Mouse (Mus musculus): ENCODE measurements around the gene Tcirg1. TPM values are rescaled to one million over a fixed set of nuclear protein-coding genes. Genes with fewer than 3 reads are reported as not detected.

Tcirg1 gene
- total and polyA plus RNA-seq, 2 experiments from 2014 or later = 14.1 to 37.5 TPM

GRCm38 (mm10) chr19:3898952-3899351 lies 8.0 kb downstream of the Tcirg1 start:
- Histone ChIP-seq H3K9ac (replicated peaks; ENCODE audit: low read length, poor library complexity, severe bottlenecking) (no peak overlapping the region), H3K9me3 (ENCODE audit: low read length) (no peaks in the 10 kb centered on the region), H3K4me1 (ENCODE audit: insufficient read depth, low read length) (no peaks in the 10 kb centered on the region), H3K27ac (ENCODE audit: low read depth, low read length) (no peak overlapping the region), H3K27me3 (ENCODE audit: insufficient read depth, low read length) (no peaks in the 10 kb centered on the region), H3K4me3 (ENCODE audit: low read depth, low read length) (no peak overlapping the region), H3K36me3 (ENCODE audit: insufficient read depth, low read length) (peaks cover 40% of the 10 kb centered on the region), H3K4me2 (ENCODE audit: low read depth, low read length, poor library complexity, severe bottlenecking) (no peak overlapping the region)
- no peak for TF ChIP-seq CTCF (IDR thresholded peaks at IDR 0.05)
- 86% methylated on average over 7 of the region's 7 CpGs for WGBS
- DNase-seq (ENCODE audit: low spot score) (no peak), ATAC-seq (ENCODE audit: low FRiP score) (no peak)

- DNase-seq (ENCODE audit: low spot score) = no peak
- no peak overlapping the region for H3K4me3 ChIP-seq (ENCODE audit: low read depth, low read length)
- no peaks in the 10 kb centered on the region for H3K9me3 ChIP-seq (ENCODE audit: low read length)
- 91% methylated on average over 5 of the region's 5 CpGs for WGBS
- H3K27me3 ChIP-seq (ENCODE audit: insufficient read depth, low read length) = no peaks in the 10 kb centered on the region
- H3K9ac ChIP-seq (replicated peaks; ENCODE audit: low read length, poor library complexity, severe bottlenecking) = no peak overlapping the region
- no peak for TF ChIP-seq CTCF (IDR thresholded peaks at IDR 0.05)
- H3K27ac ChIP-seq (ENCODE audit: low read depth, low read length) = no peak overlapping the region
- no peaks in the 10 kb centered on the region for H3K4me1 ChIP-seq (ENCODE audit: insufficient read depth, low read length)
- H3K4me2 ChIP-seq (ENCODE audit: low read depth, low read length, poor library complexity, severe bottlenecking) = no peak overlapping the region
- H3K36me3 ChIP-seq (ENCODE audit: insufficient read depth, low read length) = peaks cover 47% of the 10 kb centered on the region
- no peak for ATAC-seq (ENCODE audit: low FRiP score)
Observed at GRCm38 (mm10) chr19:3897557-3897956, 9.4 kb downstream of the Tcirg1 start.

- no peak overlapping the region for H3K27ac ChIP-seq (ENCODE audit: low read depth, low read length)
- DNase-seq (ENCODE audit: low spot score) = no peak
Observed at GRCm38 (mm10) chr19:3896208-3896607, 10.7 kb downstream of the Tcirg1 start.

GRCm38 (mm10) chr19:3895171-3895631 lies 11.7 kb downstream of the Tcirg1 start:
- WGBS = 15% methylated on average over 3 of the region's 3 CpGs
- Histone ChIP-seq H3K4me1 (ENCODE audit: insufficient read depth, low read length) (no peaks in the 10 kb centered on the region), H3K4me3 (ENCODE audit: low read depth, low read length) (no peak overlapping the region), H3K9ac (replicated peaks; ENCODE audit: low read length, poor library complexity, severe bottlenecking) (no peak overlapping the region), H3K4me2 (ENCODE audit: low read depth, low read length, poor library complexity, severe bottlenecking) (no peak overlapping the region), H3K27ac (ENCODE audit: low read depth, low read length) (peak overlapping the region; percentile 58), H3K36me3 (ENCODE audit: insufficient read depth, low read length) (peaks cover 58% of the 10 kb centered on the region), H3K27me3 (ENCODE audit: insufficient read depth, low read length) (no peaks in the 10 kb centered on the region), H3K9me3 (ENCODE audit: low read length) (no peaks in the 10 kb centered on the region)
- DNase-seq (ENCODE audit: low spot score) (peak; percentile 71), ATAC-seq (ENCODE audit: low FRiP score) (peak; percentile 77)
- no peak for TF ChIP-seq CTCF (IDR thresholded peaks at IDR 0.05)

More at GRCm38 (mm10) chr19:3896208-3896607, 10.7 kb downstream of the Tcirg1 start:
- no peak for ATAC-seq (ENCODE audit: low FRiP score)
- WGBS = 90% methylated on average over 10 of the region's 10 CpGs
- H3K9ac ChIP-seq (replicated peaks; ENCODE audit: low read length, poor library complexity, severe bottlenecking) = no peak overlapping the region
- H3K4me2 ChIP-seq (ENCODE audit: low read depth, low read length, poor library complexity, severe bottlenecking) = no peak overlapping the region
- TF ChIP-seq CTCF (IDR thresholded peaks at IDR 0.05) = no peak
- H3K27me3 ChIP-seq (ENCODE audit: insufficient read depth, low read length) = no peaks in the 10 kb centered on the region
- H3K4me1 ChIP-seq (ENCODE audit: insufficient read depth, low read length) = no peaks in the 10 kb centered on the region
- no peaks in the 10 kb centered on the region for H3K9me3 ChIP-seq (ENCODE audit: low read length)
- no peak overlapping the region for H3K4me3 ChIP-seq (ENCODE audit: low read depth, low read length)
- peaks cover 54% of the 10 kb centered on the region for H3K36me3 ChIP-seq (ENCODE audit: insufficient read depth, low read length)

GRCm38 (mm10) chr19:3894294-3894693 lies 12.6 kb downstream of the Tcirg1 start:
- no peak overlapping the region for H3K27ac ChIP-seq (ENCODE audit: low read depth, low read length)
- H3K9me3 ChIP-seq (ENCODE audit: low read length) = no peaks in the 10 kb centered on the region
- H3K9ac ChIP-seq (replicated peaks; ENCODE audit: low read length, poor library complexity, severe bottlenecking) = no peak overlapping the region
- TF ChIP-seq CTCF (IDR thresholded peaks at IDR 0.05) = no peak
- no peak overlapping the region for H3K4me2 ChIP-seq (ENCODE audit: low read depth, low read length, poor library complexity, severe bottlenecking)
- WGBS = 88% methylated on average over 2 of the region's 2 CpGs
- peaks cover 64% of the 10 kb centered on the region for H3K36me3 ChIP-seq (ENCODE audit: insufficient read depth, low read length)
- H3K4me3 ChIP-seq (ENCODE audit: low read depth, low read length) = no peak overlapping the region
- ATAC-seq (ENCODE audit: low FRiP score) (no peak), DNase-seq (ENCODE audit: low spot score) (no peak)
- H3K4me1 ChIP-seq (ENCODE audit: insufficient read depth, low read length) = no peaks in the 10 kb centered on the region
- H3K27me3 ChIP-seq (ENCODE audit: insufficient read depth, low read length) = no peaks in the 10 kb centered on the region

GRCm38 (mm10) chr19:3893545-3894116 lies 13.3 kb downstream of the Tcirg1 start:
- Histone ChIP-seq H3K4me3 (ENCODE audit: low read depth, low read length) (no peak overlapping the region), H3K27me3 (ENCODE audit: insufficient read depth, low read length) (no peaks in the 10 kb centered on the region), H3K36me3 (ENCODE audit: insufficient read depth, low read length) (peaks cover 68% of the 10 kb centered on the region), H3K27ac (ENCODE audit: low read depth, low read length) (no peak overlapping the region), H3K9me3 (ENCODE audit: low read length) (no peaks in the 10 kb centered on the region), H3K4me2 (ENCODE audit: low read depth, low read length, poor library complexity, severe bottlenecking) (no peak overlapping the region), H3K4me1 (ENCODE audit: insufficient read depth, low read length) (no peaks in the 10 kb centered on the region), H3K9ac (replicated peaks; ENCODE audit: low read length, poor library complexity, severe bottlenecking) (no peak overlapping the region)
- DNase-seq (ENCODE audit: low spot score) = no peak
- no peak for TF ChIP-seq CTCF (IDR thresholded peaks at IDR 0.05)
- ATAC-seq (ENCODE audit: low FRiP score) = no peak
- 93% methylated on average over 4 of the region's 4 CpGs for WGBS

Measured in midbrain, postnatal 0 days (tissue).